Mouse (Mus musculus): ENCODE results near the gene Grem2. TPM values are rescaled to one million over a fixed set of nuclear protein-coding genes. Genes with fewer than 3 reads are reported as not detected.

Grem2 gene
- polyA plus RNA-seq (2012; rRNA removed) = 21.0 and 23.3 TPM in 2 replicates

DNA sequence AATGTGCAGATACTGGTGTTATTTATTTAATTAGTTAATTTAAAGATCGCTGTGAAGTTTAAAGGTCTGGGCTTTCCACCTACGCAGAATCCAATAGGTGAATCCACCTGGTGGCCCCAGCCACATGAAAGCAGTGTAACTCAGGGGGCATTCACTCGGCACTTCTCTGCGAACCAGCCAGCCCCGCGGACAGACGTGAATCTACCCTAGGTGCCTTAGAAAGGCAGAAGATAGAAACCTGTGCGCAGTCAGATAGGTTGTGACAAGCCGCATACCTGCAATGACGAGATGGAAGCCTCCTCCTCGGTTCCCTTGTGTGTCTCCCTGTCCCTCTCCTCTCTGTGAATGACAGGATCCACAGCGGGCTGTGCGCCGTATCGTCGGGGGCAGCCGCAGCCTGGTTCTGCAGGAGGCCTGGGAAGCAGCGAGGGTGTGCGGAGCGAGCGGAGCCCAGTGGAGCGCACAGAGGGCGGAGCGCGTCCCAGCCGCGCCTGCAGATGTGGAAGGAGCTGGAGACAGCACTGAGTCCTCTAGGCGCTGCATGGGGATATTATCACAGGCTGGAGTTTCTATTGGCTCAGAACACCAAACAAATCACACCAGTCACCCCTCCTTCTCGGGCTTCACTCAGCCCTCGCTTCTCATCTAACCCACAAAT is at the start of gene Grem2:
Gene Grem2, minus strand, starts transcription at position 522 of the 658 bp plus-strand sequence.

Data from colon, adult 2 months (tissue).